Mouse (Mus musculus): Measurements from ENCODE around the gene Tmem236.

Gene Tmem236

DNA sequence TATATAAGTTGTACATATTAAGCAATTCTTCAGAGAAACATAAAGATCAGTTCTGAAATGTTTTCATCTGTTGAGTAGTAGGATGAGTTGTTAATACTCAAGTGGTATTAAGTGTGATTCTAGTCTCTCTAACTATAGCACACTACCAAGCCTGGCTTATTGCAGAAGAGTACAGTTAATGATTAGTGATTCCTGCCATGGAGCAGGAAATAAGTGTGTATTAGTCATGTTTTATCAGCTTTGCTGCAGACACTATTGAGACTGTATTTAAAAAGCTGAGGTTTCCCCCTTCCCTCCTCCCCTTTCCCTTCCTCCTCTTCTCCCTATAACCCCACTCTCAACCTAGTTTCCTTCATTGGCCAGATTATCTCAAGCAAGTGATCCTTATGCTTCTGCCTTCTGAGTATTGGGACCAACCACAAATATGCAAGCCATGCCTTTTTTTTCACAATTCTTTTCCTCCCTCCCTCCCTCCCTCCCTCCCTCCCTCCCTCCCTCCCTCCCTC, 84.1 kb downstream of the Tmem236 start:
- DNase-seq, result no peak

DNA sequence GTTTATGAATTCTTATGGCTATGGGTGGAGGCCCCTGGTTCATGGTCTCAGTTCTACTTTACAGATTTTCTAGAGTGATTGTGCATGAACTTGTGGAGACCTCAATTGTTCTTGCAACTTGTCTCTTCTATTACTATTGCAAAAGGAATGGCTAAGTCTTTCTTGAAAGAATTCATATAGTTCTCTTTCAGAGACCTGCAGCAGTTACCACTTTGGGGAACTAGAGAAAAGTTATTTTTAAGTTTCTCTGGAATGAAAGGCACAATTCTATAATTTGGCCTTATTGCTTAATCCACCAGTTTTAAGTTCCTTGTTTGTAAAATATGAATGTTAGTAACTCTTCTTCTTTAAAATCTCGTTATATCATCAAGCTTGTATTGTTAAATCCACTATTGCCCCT, 87.8 kb downstream of the Tmem236 start:
- DNase-seq, result no peak

DNA sequence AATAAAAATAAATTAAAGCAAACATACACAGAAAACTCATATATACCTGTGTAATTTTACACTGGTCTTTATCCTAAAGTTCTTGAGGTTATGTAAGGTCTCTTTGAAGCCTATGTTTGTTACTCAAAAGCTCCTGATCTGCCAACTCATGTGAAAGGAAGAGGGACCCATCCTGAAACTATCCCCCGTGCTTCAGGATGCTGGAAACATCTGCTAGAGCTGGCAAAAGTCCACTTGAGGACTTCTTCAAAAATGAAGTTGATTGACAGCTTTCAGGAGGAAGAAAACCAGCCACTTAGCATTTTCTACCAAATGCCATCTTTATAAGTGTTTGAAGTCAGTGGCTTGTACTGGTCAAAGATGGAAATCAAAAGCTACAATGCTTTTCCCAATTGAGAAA, 94.8 kb downstream of the Tmem236 start:
- no peak for DNase-seq

Data from cerebellum, adult 11 months (tissue).